Mouse (Mus musculus) kidney, postnatal 0 days (tissue): ENCODE results near the gene Pla2g2c. TPM values are rescaled to one million over a fixed set of nuclear protein-coding genes. Genes with fewer than 3 reads are reported as not detected.

Experiments
- ATAC-seq: fragments of 200-750 bp; cut with Nextera tagmentation; replicated peaks from 2 replicates; pipeline ENCODE4 v1.8.0; 2017; ENCODE audit warnings: low read depth, moderate number of reproducible peaks, moderate TSS enrichment, moderate library complexity; ENCODE audit not compliant: low FRiP score
- DNase-seq: peaks from one replicate; pipeline ENCODE4 v3.0.0-alpha.2; 2016; ENCODE audit warnings: low spot score
- H3K27ac ChIP-seq: fragments of 300-500 bp; sonication (generic); 2 replicates; pipeline ENCODE4 v1.5.1; 2014; ENCODE audit warnings: mild to moderate bottlenecking
- H3K27me3 ChIP-seq: fragments of 300-500 bp; sonication (generic); 2 replicates; pipeline ENCODE4 v1.6.1; 2014; ENCODE audit warnings: low read length, mixed read lengths; ENCODE audit not compliant: insufficient read depth
- H3K36me3 ChIP-seq: fragments of 300-500 bp; sonication (generic); 2 replicates; pipeline ENCODE4 v1.6.1; 2014; ENCODE audit warnings: low read length, mixed read lengths; ENCODE audit not compliant: insufficient read depth
- H3K4me1 ChIP-seq: fragments of 300-500 bp; sonication (generic); replicated peaks from 2 replicates; pipeline ENCODE4 v1.6.1; 2014; ENCODE audit warnings: antibody characterized with exemption, low read length, mixed read lengths; ENCODE audit not compliant: insufficient read depth
- H3K4me2 ChIP-seq: fragments of 300-500 bp; sonication (generic); 2 replicates; pipeline ENCODE4 v1.6.1; 2014; ENCODE audit warnings: mild to moderate bottlenecking, low read length, moderate library complexity, mixed read lengths
- H3K4me3 ChIP-seq: fragments of 300-500 bp; sonication (generic); replicated peaks from 2 replicates; pipeline ENCODE4 v1.5.1; 2014; ENCODE audit warnings: low read depth, low read length
- H3K9ac ChIP-seq: fragments of 300-500 bp; sonication (generic); 2 replicates; pipeline ENCODE4 v1.6.1; 2014; ENCODE audit warnings: low read depth, low read length
- H3K9me3 ChIP-seq: fragments of 300-500 bp; sonication (generic); replicated peaks from 2 replicates; pipeline ENCODE4 v1.6.1; 2016; ENCODE audit warnings: low read length, inconsistent platforms, mixed read lengths
- CTCF ChIP-seq: IDR thresholded peaks from 2 replicates; pipeline ENCODE4 v1.5.1; 2016; ENCODE audit warnings: antibody characterized with exemption, low read depth, mild to moderate bottlenecking, moderate library complexity
- WGBS: fragments of 180-500 bp; shearing (Covaris S2); extraction: QIAGEN DNeasy Blood & Tissue Kit; methylation state at CpG from one replicate; pipeline ENCODE4 v1.1.7; 2014; 5-methylcytosine and 5-hydroxymethylcytosine counted together
- polyA plus RNA-seq: library from polyadenylated mRNA; unstranded; fragments of >200 nt; fragmentation: Nextera tagmentation; extraction: Ambion mirVana; gene quantifications from 2 replicates; pipeline ENCODE4 v1.2.1, GENCODE M21; 2015

Pla2g2c gene
- polyA plus RNA-seq, 1 experiment from 2014 or later, result 0.86 TPM

GRCm38 (mm10) chr4:138788381-138788780 is 63.8 kb downstream of the Pla2g2c start:
- ATAC-seq (no peak), DNase-seq (no peak)
- no peaks in the 10 kb centered on the region for H3K9me3 ChIP-seq
- H3K36me3 ChIP-seq, result no peaks in the 10 kb centered on the region
- no peak overlapping the region for H3K4me3 ChIP-seq
- 73% methylated on average over 4 of the region's 4 CpGs for WGBS
- TF ChIP-seq CTCF, result no peak
- H3K4me1 ChIP-seq, result no peaks in the 10 kb centered on the region
- no peak overlapping the region for H3K9ac ChIP-seq
- H3K4me2 ChIP-seq, result no peak overlapping the region
- H3K27ac ChIP-seq, result no peak overlapping the region
- H3K27me3 ChIP-seq, result no peaks in the 10 kb centered on the region

- Histone ChIP-seq H3K9ac (no peak overlapping the region), H3K9me3 (no peaks in the 10 kb centered on the region), H3K4me3 (no peak overlapping the region), H3K27me3 (no peaks in the 10 kb centered on the region), H3K4me2 (no peak overlapping the region), H3K27ac (no peak overlapping the region), H3K36me3 (no peaks in the 10 kb centered on the region), H3K4me1 (no peaks in the 10 kb centered on the region)
- no peak for TF ChIP-seq CTCF
- DNase-seq, result no peak
- 58% methylated on average over 6 of the region's 6 CpGs for WGBS
- ATAC-seq, result no peak
Measured at GRCm38 (mm10) chr4:138791452-138791851, 66.9 kb downstream of the Pla2g2c start.

- ATAC-seq (no peak), DNase-seq (peak; percentile 26)
- H3K36me3 ChIP-seq, result no peaks in the 10 kb centered on the region
- H3K27ac ChIP-seq, result no peak overlapping the region
- no peak overlapping the region for H3K9ac ChIP-seq
- no peaks in the 10 kb centered on the region for H3K4me1 ChIP-seq
- WGBS, result 16% methylated on average over 9 of the region's 9 CpGs
- no peak overlapping the region for H3K4me3 ChIP-seq
- no peaks in the 10 kb centered on the region; the same call in 1 of the 2 replicates for H3K27me3 ChIP-seq
- no peak overlapping the region for H3K4me2 ChIP-seq
- H3K9me3 ChIP-seq, result no peaks in the 10 kb centered on the region
- no peak for TF ChIP-seq CTCF
Measured at GRCm38 (mm10) chr4:138792599-138792998, 68.0 kb downstream of the Pla2g2c start.

- Histone ChIP-seq H3K4me2 (no peak overlapping the region), H3K27ac (no peak overlapping the region), H3K9ac (no peak overlapping the region), H3K27me3 (no peaks in the 10 kb centered on the region; the same call in 1 of the 2 replicates), H3K36me3 (no peaks in the 10 kb centered on the region), H3K4me1 (no peaks in the 10 kb centered on the region), H3K4me3 (no peak overlapping the region), H3K9me3 (no peaks in the 10 kb centered on the region)
- 0 out of 2 replicates have a peak, but pooled peaks have one; percentile 21 for ATAC-seq
- TF ChIP-seq CTCF, result peak; percentile 78
- DNase-seq, result peak; percentile 77
- 53% methylated on average over 2 of the region's 2 CpGs for WGBS
Measured at GRCm38 (mm10) chr4:138793276-138793675, 68.7 kb downstream of the Pla2g2c start.

GRCm38 (mm10) chr4:138794344-138794743 is 69.8 kb downstream of the Pla2g2c start:
- H3K4me1 ChIP-seq, result 0 out of 2 replicates have a peak, but pooled peaks cover under 1% of the 10 kb centered on the region
- DNase-seq (no peak), ATAC-seq (no peak)
- no peaks in the 10 kb centered on the region for H3K36me3 ChIP-seq
- H3K27ac ChIP-seq, result no peak overlapping the region
- H3K9me3 ChIP-seq, result no peaks in the 10 kb centered on the region
- H3K4me3 ChIP-seq, result no peak overlapping the region
- H3K9ac ChIP-seq, result no peak overlapping the region
- no peak overlapping the region for H3K4me2 ChIP-seq
- H3K27me3 ChIP-seq, result no peaks in the 10 kb centered on the region; the same call in 1 of the 2 replicates
- no peak for TF ChIP-seq CTCF
- WGBS, result 93% methylated on average over 6 of the region's 6 CpGs

Other genes starting within 250 kb of the Pla2g2c start
- 0.11 and 0.15 TPM in 2 replicates for gene Vwa5b1, start 88.9 kb upstream of the Pla2g2c start, polyA plus RNA-seq
- 1.5 and 1.7 TPM in 2 replicates for gene Ubxn10, start 12.4 kb downstream of the Pla2g2c start, polyA plus RNA-seq
- not detected in 2 replicates for gene Pla2g2f, start 32.8 kb downstream of the Pla2g2c start, polyA plus RNA-seq
- gene Pla2g2d, start 50.9 kb downstream of the Pla2g2c start, polyA plus RNA-seq, result 0.11 and 0.14 TPM in 2 replicates
- gene Pla2g5, start 138.7 kb downstream of the Pla2g2c start, polyA plus RNA-seq, result 0.68 and 1.0 TPM in 2 replicates
- gene Gm13030, start 149.2 kb downstream of the Pla2g2c start, polyA plus RNA-seq, result not detected in 2 replicates
- 0.47 TPM in 1 of 2 replicates, not detected in the other for gene Pla2g2e, start 153.2 kb downstream of the Pla2g2c start, polyA plus RNA-seq
- 3.1 and 3.5 TPM in 2 replicates for gene Otud3, start 189.2 kb downstream of the Pla2g2c start, polyA plus RNA-seq
- gene Rnf186, start 242.3 kb downstream of the Pla2g2c start, polyA plus RNA-seq, result 15.9 and 17.7 TPM in 2 replicates
- 10.2 and 10.8 TPM in 2 replicates for gene Tmco4, start 248.1 kb downstream of the Pla2g2c start, polyA plus RNA-seq